Mouse (Mus musculus): ENCODE measurements at regions not wholly inside any gene's neighbourhood (a gene's known extent, or its start where the extent isn't known, plus 50 kb on each side); places are given as distances from the start of the nearest gene placed in this dataset.

DNA sequence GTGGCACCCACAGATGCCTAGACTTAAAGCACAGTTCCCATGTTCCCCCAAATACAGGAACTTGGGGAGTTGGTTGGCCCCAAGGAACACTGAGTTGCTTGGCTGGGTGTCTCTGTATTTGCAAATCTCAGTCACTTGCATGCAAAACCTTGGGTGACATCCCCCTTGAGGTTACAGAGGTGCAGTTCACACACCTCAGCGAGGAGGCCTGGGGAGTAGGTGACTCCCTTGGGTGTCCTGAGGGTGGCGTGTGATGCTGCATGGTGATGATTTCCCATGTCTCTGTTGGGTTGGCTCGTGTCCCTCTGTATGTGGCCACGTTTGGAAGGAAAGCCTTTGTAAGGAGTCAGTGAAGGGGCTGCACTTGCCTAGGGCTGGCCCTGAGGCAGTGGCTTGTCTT, 123.4 kb downstream of the Cdh26 start:
- Histone ChIP-seq H3K36me3 (ENCODE audit: control insufficient read depth, insufficient read depth, low read length) (no peaks in the 10 kb centered on the region), H3K4me1 (ENCODE audit: control insufficient read depth, insufficient read depth, low read length) (no peaks in the 10 kb centered on the region), H3K27me3 (ENCODE audit: control insufficient read depth, insufficient read depth, low read length) (no peaks in the 10 kb centered on the region), H3K27ac (replicated peaks; ENCODE audit: insufficient read depth, low read depth, low read length) (no peak overlapping the region), H3K4me3 (ENCODE audit: insufficient read depth, low read depth, low read length) (no peak overlapping the region), H3K9ac (ENCODE audit: low read depth, low read length) (no peak overlapping the region), H3K79me2 (ENCODE audit: control insufficient read depth, insufficient read depth, low read length) (no peaks in the 10 kb centered on the region)
- TF ChIP-seq POLR2A (IDR thresholded peaks at IDR 0.05; ENCODE audit: extremely low read depth, insufficient read depth, low read length), result no peak
- TF ChIP-seq CTCF (IDR thresholded peaks at IDR 0.05; ENCODE audit: low read depth, low read length), result no peak
- 74% methylated on average over 4 of the region's 4 CpGs for WGBS
- DNase-seq (ENCODE audit: extremely low read depth, low read depth, low spot score), result no peak

DNA sequence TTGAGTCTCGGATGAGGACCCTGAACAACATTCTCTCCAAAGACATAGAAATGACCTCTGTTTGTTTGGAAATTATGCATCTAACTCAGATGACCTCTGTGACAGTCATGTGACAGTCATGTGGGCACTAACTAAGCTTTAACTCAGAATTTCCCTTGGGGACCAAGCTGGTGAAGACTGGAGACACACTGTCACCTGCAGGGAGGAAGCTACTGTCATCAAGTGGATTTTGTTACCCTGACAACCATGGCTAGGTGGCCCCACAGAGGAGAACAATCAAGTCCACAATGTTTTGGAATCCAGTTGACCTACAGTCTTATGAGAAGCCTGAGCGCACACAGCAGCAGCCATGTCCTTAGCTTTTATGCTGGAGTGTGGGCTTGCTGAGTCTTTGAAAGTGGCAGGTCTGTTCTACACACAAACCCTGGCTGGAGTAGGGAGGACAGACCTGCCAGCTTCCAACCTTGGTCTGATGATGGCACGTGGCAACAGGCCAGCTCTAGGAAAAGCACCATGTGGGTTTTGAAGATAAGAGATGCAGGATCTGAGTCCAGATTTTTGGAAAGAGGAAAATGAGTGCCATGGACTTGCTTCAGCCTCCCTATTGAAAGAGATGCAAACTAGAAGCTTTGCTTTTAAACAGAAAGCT, 125.5 kb downstream of the Cdh26 start:
- no peak overlapping the region for H3K27ac ChIP-seq (replicated peaks; ENCODE audit: insufficient read depth, low read depth, low read length)
- H3K79me2 ChIP-seq (ENCODE audit: control insufficient read depth, insufficient read depth, low read length), result no peaks in the 10 kb centered on the region
- no peak overlapping the region for H3K4me3 ChIP-seq (ENCODE audit: insufficient read depth, low read depth, low read length)
- TF ChIP-seq CTCF (IDR thresholded peaks at IDR 0.05; ENCODE audit: low read depth, low read length), result no peak
- TF ChIP-seq POLR2A (IDR thresholded peaks at IDR 0.05; ENCODE audit: extremely low read depth, insufficient read depth, low read length), result no peak
- H3K4me1 ChIP-seq (ENCODE audit: control insufficient read depth, insufficient read depth, low read length), result no peaks in the 10 kb centered on the region
- no peaks in the 10 kb centered on the region for H3K27me3 ChIP-seq (ENCODE audit: control insufficient read depth, insufficient read depth, low read length)
- 74% methylated on average over 3 of the region's 3 CpGs for WGBS
- H3K9ac ChIP-seq (ENCODE audit: low read depth, low read length), result no peak overlapping the region
- peak; percentile 6 for DNase-seq (ENCODE audit: extremely low read depth, low read depth, low spot score)
- H3K36me3 ChIP-seq (ENCODE audit: control insufficient read depth, insufficient read depth, low read length), result no peaks in the 10 kb centered on the region

DNA sequence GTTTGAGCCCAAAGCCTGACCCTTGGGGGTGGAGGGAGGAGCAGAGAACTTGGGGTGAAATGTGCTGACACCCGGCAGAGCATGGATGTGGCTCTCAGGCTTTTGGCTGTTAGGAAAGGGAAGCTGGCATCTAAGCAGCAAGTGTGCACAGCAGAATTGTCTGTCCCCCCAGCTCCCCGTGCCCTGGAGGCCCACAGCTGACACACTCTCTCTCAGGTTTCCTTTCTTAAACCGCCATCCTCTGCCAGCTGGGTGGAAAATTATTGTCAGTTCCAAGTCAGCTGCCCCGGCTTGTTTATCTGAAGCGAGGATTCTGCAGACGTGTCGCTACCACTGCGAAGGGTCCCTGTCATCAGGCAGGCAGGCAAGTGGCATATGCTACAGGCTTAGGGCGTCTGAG, 127.6 kb downstream of the Cdh26 start:
- Histone ChIP-seq H3K79me2 (ENCODE audit: control insufficient read depth, insufficient read depth, low read length) (no peaks in the 10 kb centered on the region), H3K9ac (ENCODE audit: low read depth, low read length) (no peak overlapping the region), H3K27ac (replicated peaks; ENCODE audit: insufficient read depth, low read depth, low read length) (no peak overlapping the region), H3K36me3 (ENCODE audit: control insufficient read depth, insufficient read depth, low read length) (no peaks in the 10 kb centered on the region), H3K27me3 (ENCODE audit: control insufficient read depth, insufficient read depth, low read length) (no peaks in the 10 kb centered on the region), H3K4me3 (ENCODE audit: insufficient read depth, low read depth, low read length) (no peak overlapping the region), H3K4me1 (ENCODE audit: control insufficient read depth, insufficient read depth, low read length) (no peaks in the 10 kb centered on the region)
- WGBS, result 72% methylated on average over 9 of the region's 9 CpGs
- TF ChIP-seq CTCF (IDR thresholded peaks at IDR 0.05; ENCODE audit: low read depth, low read length) (no peak), POLR2A (IDR thresholded peaks at IDR 0.05; ENCODE audit: extremely low read depth, insufficient read depth, low read length) (no peak)
- DNase-seq (ENCODE audit: extremely low read depth, low read depth, low spot score), result no peak

DNA sequence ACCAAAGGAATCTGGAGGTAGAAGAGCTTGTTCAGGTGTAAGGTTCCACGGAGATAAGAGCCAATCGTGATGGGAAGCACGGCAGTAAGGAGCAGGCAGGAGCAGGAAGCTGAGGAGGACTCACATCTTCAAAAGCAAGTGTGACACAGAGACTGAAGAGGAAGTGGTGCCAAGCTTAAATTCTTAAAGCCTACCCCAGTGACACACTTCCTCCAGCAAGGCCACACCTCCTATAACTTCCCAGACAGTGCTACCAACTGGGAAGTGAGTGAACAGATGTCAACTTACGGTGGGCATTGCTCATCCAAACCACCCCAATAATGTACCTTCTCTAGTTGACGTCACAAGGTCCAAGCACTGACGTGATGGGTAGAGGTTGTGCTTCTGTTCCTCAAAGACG, 133.0 kb downstream of the Cdh26 start:
- no peaks in the 10 kb centered on the region for H3K4me1 ChIP-seq (ENCODE audit: control insufficient read depth, insufficient read depth, low read length)
- 84% methylated on average over 7 of the region's 7 CpGs for WGBS
- no peak for TF ChIP-seq CTCF (IDR thresholded peaks at IDR 0.05; ENCODE audit: low read depth, low read length)
- TF ChIP-seq POLR2A (IDR thresholded peaks at IDR 0.05; ENCODE audit: extremely low read depth, insufficient read depth, low read length), result no peak
- no peaks in the 10 kb centered on the region for H3K79me2 ChIP-seq (ENCODE audit: control insufficient read depth, insufficient read depth, low read length)
- no peaks in the 10 kb centered on the region for H3K36me3 ChIP-seq (ENCODE audit: control insufficient read depth, insufficient read depth, low read length)
- no peak for DNase-seq (ENCODE audit: extremely low read depth, low read depth, low spot score)
- no peak overlapping the region for H3K27ac ChIP-seq (replicated peaks; ENCODE audit: insufficient read depth, low read depth, low read length)
- H3K9ac ChIP-seq (ENCODE audit: low read depth, low read length), result no peak overlapping the region
- no peak overlapping the region for H3K4me3 ChIP-seq (ENCODE audit: insufficient read depth, low read depth, low read length)
- H3K27me3 ChIP-seq (ENCODE audit: control insufficient read depth, insufficient read depth, low read length), result no peaks in the 10 kb centered on the region

DNA sequence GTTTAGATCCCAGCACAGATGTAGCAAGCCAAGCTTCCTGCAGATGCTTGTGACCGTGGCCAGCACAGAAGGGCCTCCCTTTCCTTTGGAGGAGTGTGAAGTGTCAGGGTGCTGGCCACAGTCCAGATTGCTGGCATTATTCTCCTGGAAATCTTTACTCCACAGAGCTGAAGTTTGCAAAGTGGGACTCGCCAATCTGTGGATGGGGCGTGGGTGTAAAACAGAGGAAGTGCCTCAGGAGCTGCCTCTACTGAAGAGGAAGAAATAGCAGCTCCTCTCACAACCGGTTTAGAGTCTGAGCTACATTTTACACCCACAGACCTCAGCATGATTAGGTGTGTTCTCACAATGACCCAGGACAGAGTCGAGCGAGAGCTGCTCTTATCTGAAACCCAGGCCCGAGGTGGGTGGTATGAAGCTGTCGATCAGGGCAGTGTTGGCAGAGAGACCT, 135.1 kb downstream of the Cdh26 start:
- DNase-seq (ENCODE audit: extremely low read depth, low read depth, low spot score), result no peak
- no peak overlapping the region for H3K9ac ChIP-seq (ENCODE audit: low read depth, low read length)
- H3K4me3 ChIP-seq (ENCODE audit: insufficient read depth, low read depth, low read length), result no peak overlapping the region
- H3K27me3 ChIP-seq (ENCODE audit: control insufficient read depth, insufficient read depth, low read length), result no peaks in the 10 kb centered on the region
- 70% methylated on average over 8 of the region's 8 CpGs for WGBS
- no peaks in the 10 kb centered on the region for H3K36me3 ChIP-seq (ENCODE audit: control insufficient read depth, insufficient read depth, low read length)
- H3K4me1 ChIP-seq (ENCODE audit: control insufficient read depth, insufficient read depth, low read length), result no peaks in the 10 kb centered on the region
- TF ChIP-seq POLR2A (IDR thresholded peaks at IDR 0.05; ENCODE audit: extremely low read depth, insufficient read depth, low read length), result no peak
- TF ChIP-seq CTCF (IDR thresholded peaks at IDR 0.05; ENCODE audit: low read depth, low read length), result no peak
- H3K27ac ChIP-seq (replicated peaks; ENCODE audit: insufficient read depth, low read depth, low read length), result no peak overlapping the region
- H3K79me2 ChIP-seq (ENCODE audit: control insufficient read depth, insufficient read depth, low read length), result no peaks in the 10 kb centered on the region

DNA sequence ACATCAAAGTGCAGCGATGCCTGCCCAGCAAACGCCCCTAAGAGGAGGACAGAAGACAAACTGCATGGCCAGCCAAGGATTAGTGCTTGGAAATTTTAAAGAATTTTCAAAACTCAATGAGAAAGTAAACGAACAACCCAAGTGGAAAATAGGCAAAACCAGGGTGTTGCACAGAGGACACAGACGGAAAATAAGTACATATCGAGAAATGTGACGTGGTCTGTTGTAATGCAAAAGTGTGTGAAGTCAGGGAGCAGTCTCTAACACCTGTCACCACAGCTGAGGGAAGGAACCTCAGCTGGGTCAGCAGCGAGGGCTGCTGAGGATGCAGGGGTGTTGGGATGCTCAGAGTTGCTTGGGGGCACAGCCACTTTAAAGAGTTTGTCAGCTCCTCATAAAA, 137.2 kb downstream of the Cdh26 start:
- Histone ChIP-seq H3K27ac (replicated peaks; ENCODE audit: insufficient read depth, low read depth, low read length) (no peak overlapping the region), H3K27me3 (ENCODE audit: control insufficient read depth, insufficient read depth, low read length) (no peaks in the 10 kb centered on the region), H3K79me2 (ENCODE audit: control insufficient read depth, insufficient read depth, low read length) (no peaks in the 10 kb centered on the region), H3K9ac (ENCODE audit: low read depth, low read length) (no peak overlapping the region), H3K36me3 (ENCODE audit: control insufficient read depth, insufficient read depth, low read length) (no peaks in the 10 kb centered on the region), H3K4me3 (ENCODE audit: insufficient read depth, low read depth, low read length) (no peak overlapping the region), H3K4me1 (ENCODE audit: control insufficient read depth, insufficient read depth, low read length) (no peaks in the 10 kb centered on the region)
- TF ChIP-seq CTCF (IDR thresholded peaks at IDR 0.05; ENCODE audit: low read depth, low read length) (no peak), POLR2A (IDR thresholded peaks at IDR 0.05; ENCODE audit: extremely low read depth, insufficient read depth, low read length) (no peak)
- 77% methylated on average over 7 of the region's 7 CpGs for WGBS
- no peak for DNase-seq (ENCODE audit: extremely low read depth, low read depth, low spot score)

Measured in liver, adult 2 months (tissue).